Mouse (Mus musculus): ENCODE measurements around the gene Rapgef3.

- TF ChIP-seq POLR2A (IDR thresholded peaks at IDR 0.05; ENCODE audit: borderline replicate concordance, insufficient read depth, low read length) (no peak), CTCF (IDR thresholded peaks at IDR 0.05; ENCODE audit: borderline replicate concordance, insufficient read depth, low read depth, low read length) (no peak)
Observed at GRCm38 (mm10) chr15:97710906-97711305, 56.9 kb downstream of the Rapgef3 start.
